Mouse (Mus musculus): ENCODE results near the gene Bcap29.
"Not testable (repeated sequence)": the region's sequence is repeated elsewhere in the genome, so short reads cannot be mapped to it uniquely, and the experiment has no call there.

Bcap29 gene

GRCm38 (mm10) chr12:31634343-31635239 lies at the start of gene Bcap29:
Bcap29 (minus strand) TSS chr12:31634658.
- peak; percentile 74 for DNase-seq (ENCODE audit: low spot score)

- DNase-seq (ENCODE audit: low spot score) = no peak
These were observed 32.7 kb upstream of the Bcap29 start for GRCm38 (mm10) chr12:31667187-31667586.

GRCm38 (mm10) chr12:31665999-31666398 lies 31.5 kb upstream of the Bcap29 start:
- DNase-seq (ENCODE audit: low spot score) = no peak

GRCm38 (mm10) chr12:31656841-31657240 lies 22.4 kb upstream of the Bcap29 start:
- DNase-seq (ENCODE audit: low spot score) = no peak

GRCm38 (mm10) chr12:31654965-31655477 lies 20.6 kb upstream of the Bcap29 start:
- DNase-seq (ENCODE audit: low spot score) = no peak

GRCm38 (mm10) chr12:31654197-31654964 lies 19.9 kb upstream of the Bcap29 start, which contains the start of the genes Dus4l and Cog5:
Dus4l (minus strand) TSS chr12:31654826.
Cog5 (plus strand) TSS chr12:31654869.
- peak; percentile 98 for DNase-seq (ENCODE audit: low spot score)

GRCm38 (mm10) chr12:31653611-31654010 lies 19.2 kb upstream of the Bcap29 start:
- no peak for DNase-seq (ENCODE audit: low spot score)

- DNase-seq (ENCODE audit: low spot score) = no peak
These were observed 766 bp upstream of the Bcap29 start for GRCm38 (mm10) chr12:31635240-31635607.

GRCm38 (mm10) chr12:31633970-31634342 lies 502 bp downstream of the Bcap29 start:
- DNase-seq (ENCODE audit: low spot score) = peak; percentile 8

- DNase-seq (ENCODE audit: low spot score) = not testable (repeated sequence)
These were observed 6.1 kb downstream of the Bcap29 start for GRCm38 (mm10) chr12:31628396-31628795.

GRCm38 (mm10) chr12:31625016-31625415 lies 9.4 kb downstream of the Bcap29 start:
- no peak for DNase-seq (ENCODE audit: low spot score)

GRCm38 (mm10) chr12:31620106-31620505 lies 14.4 kb downstream of the Bcap29 start:
- no peak for DNase-seq (ENCODE audit: low spot score)

GRCm38 (mm10) chr12:31613353-31613752 lies 21.1 kb downstream of the Bcap29 start:
- DNase-seq (ENCODE audit: low spot score) = no peak

GRCm38 (mm10) chr12:31608138-31608537 lies 26.3 kb downstream of the Bcap29 start:
- no peak for DNase-seq (ENCODE audit: low spot score)

GRCm38 (mm10) chr12:31604894-31605293 lies 29.6 kb downstream of the Bcap29 start:
- DNase-seq (ENCODE audit: low spot score) = no peak

GRCm38 (mm10) chr12:31603586-31603985 lies 30.9 kb downstream of the Bcap29 start:
- DNase-seq (ENCODE audit: low spot score) = no peak

GRCm38 (mm10) chr12:31594296-31594695 lies 40.2 kb downstream of the Bcap29 start:
- no peak for DNase-seq (ENCODE audit: low spot score)

GRCm38 (mm10) chr12:31592011-31592410 lies 42.4 kb downstream of the Bcap29 start:
- no peak for DNase-seq (ENCODE audit: low spot score)

- DNase-seq (ENCODE audit: low spot score) = no peak
These were observed 50.7 kb downstream of the Bcap29 start for GRCm38 (mm10) chr12:31583726-31584125.

- DNase-seq (ENCODE audit: low spot score) = no peak
These were observed 52.4 kb downstream of the Bcap29 start for GRCm38 (mm10) chr12:31582081-31582480.

- DNase-seq (ENCODE audit: low spot score) = no peak
These were observed 53.1 kb downstream of the Bcap29 start for GRCm38 (mm10) chr12:31581319-31581810.

GRCm38 (mm10) chr12:31580634-31581318 lies 53.7 kb downstream of the Bcap29 start:
- no peak for DNase-seq (ENCODE audit: low spot score)
